Mouse (Mus musculus) gastrocnemius, adult 18-20 months (tissue): Measurements from ENCODE around the gene Aptx. TPM values are rescaled to one million over a fixed set of nuclear protein-coding genes. Genes with fewer than 3 reads are reported as not detected.

Experiments
- DNase-seq: peaks from one replicate; pipeline ENCODE4 v3.0.0; 2021; ENCODE audit warnings: low spot score
- microRNA-seq: library from miRNA; unstranded; fragments of <30 nt; microRNA quantifications from one replicate; pipeline ENCODE4 v1.2.0, GENCODE M21; 2021
- total RNA-seq, 2 experiments: library from RNA; stranded (reverse); gene quantifications; 2 replicates each; pipeline ENCODE4 v1.2.3; 2021

Aptx gene
- total RNA-seq, 2 experiments from 2014 or later, result 15.2 to 15.4 TPM

GRCm38 (mm10) chr4:40676338-40676737, 26.7 kb downstream of the Aptx start:
- no peak for DNase-seq

GRCm38 (mm10) chr4:40673526-40673925, 29.5 kb downstream of the Aptx start:
- DNase-seq, result no peak

- DNase-seq, result no peak
Measured at GRCm38 (mm10) chr4:40666237-40667012, 36.6 kb downstream of the Aptx start.

- DNase-seq, result no peak
Measured at GRCm38 (mm10) chr4:40651055-40651454, 51.9 kb downstream of the Aptx start.

GRCm38 (mm10) chr4:40649111-40649510, 53.9 kb downstream of the Aptx start:
- DNase-seq, result no peak

- no peak for DNase-seq
Measured at GRCm38 (mm10) chr4:40643567-40643966, 59.4 kb downstream of the Aptx start.

DNA sequence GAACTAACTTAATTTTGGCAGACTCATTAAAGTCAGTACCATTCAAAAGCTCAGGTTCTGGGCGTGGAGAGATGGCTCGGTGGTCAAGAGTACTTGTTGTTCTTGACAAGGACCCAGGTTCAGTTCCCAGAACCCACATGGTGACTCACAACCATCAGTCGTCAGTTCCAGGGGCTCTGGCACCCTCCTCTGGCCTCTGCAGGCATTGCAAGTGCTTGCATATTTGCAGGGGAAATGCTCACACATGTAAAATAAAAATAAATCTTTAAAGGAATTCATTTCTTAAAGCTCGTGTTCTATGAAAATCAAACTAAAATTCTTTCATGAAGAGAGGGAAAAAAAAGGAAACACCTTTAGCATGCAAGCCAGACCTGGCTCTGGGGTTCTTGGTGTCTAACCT, 62.0 kb downstream of the Aptx start:
- no peak for DNase-seq

Small RNA genes lying within 50 kb of the gene (microRNA-seq; reads per million reads assigned to microRNA genes)
- not detected for gene Mir207

Other genes starting within 250 kb of the Aptx start
- gene Tmem215, start 231.0 kb downstream of the Aptx start, total RNA-seq, result not detected
- 10 to 100 TPM; 39.6 to 66.8 TPM for gene Dnaja1, start 19.0 kb upstream of the Aptx start, total RNA-seq
- 10 to 100 TPM; 29.4 to 29.7 TPM for gene Smu1, start 54.7 kb upstream of the Aptx start, total RNA-seq
- 10 to 100 TPM; 23.0 to 25.4 TPM for gene B4galt1, start 150.8 kb upstream of the Aptx start, total RNA-seq
- not detected for gene Spink4, start 216.9 kb upstream of the Aptx start, total RNA-seq
- gene Bag1, start 245.1 kb upstream of the Aptx start, total RNA-seq, result 100 to 1,000 TPM; 232 to 237 TPM
- 10 to 100 TPM; 23.2 to 25.4 TPM for gene Chmp5, start 245.2 kb upstream of the Aptx start, total RNA-seq